Mouse (Mus musculus) macrophage (primary cell): ENCODE results near the gene Erg. TPM values are rescaled to one million over a fixed set of nuclear protein-coding genes. Genes with fewer than 3 reads are reported as not detected.

Experiments
- H3K27ac ChIP-seq: fragments of 350-480 bp; formaldehyde crosslinking; 2 replicates; pipeline ENCODE4 v1.9.0; 2021
- H3K36me3 ChIP-seq: fragments of 350-480 bp; formaldehyde crosslinking; 2 replicates; pipeline ENCODE4 v1.9.0; 2021; ENCODE audit errors: inconsistent target
- H3K4me3 ChIP-seq: fragments of 350-480 bp; formaldehyde crosslinking; 2 replicates; pipeline ENCODE4 v1.9.0; 2021; ENCODE audit errors: inconsistent target
- H3K79me2 ChIP-seq: fragments of 350-480 bp; formaldehyde crosslinking; 2 replicates; pipeline ENCODE4 v1.9.0; 2021; ENCODE audit errors: inconsistent target
- WGBS: methylation state at CpG from one replicate; pipeline ENCODE4 v1.1.7; 2026; ENCODE audit warnings: inconsistent platforms; ENCODE audit not compliant: missing documents; 5-methylcytosine and 5-hydroxymethylcytosine counted together
- polyA plus RNA-seq: library from polyadenylated mRNA; stranded (reverse); fragments of 250-400 nt; gene quantifications from 3 replicates; pipeline ENCODE4 v1.2.4, GENCODE M21; 2018; ENCODE audit warnings: inconsistent platforms

Erg gene
- polyA plus RNA-seq, 1 experiment from 2014 or later = 0.26 TPM

DNA sequence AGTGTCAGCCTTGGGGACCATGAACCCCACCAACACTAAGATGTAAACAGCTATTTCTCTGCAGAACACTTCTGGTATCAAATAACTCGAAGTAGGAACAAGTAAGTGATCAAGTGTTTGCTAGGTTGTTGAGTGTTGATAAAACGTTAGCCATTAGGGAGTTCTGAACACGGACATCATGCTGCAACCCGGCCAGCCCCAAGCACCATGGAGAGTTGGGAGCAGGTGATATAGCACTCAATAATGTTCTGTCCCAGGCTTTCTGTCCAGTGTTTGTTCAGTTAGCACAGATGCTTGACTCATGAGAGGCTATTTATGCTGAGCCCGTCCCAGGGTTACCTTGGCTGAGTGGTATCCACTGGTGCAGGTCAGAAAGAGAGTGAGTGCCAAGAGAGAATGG lies 254.2 kb downstream of the Erg start:
- 94% methylated on average over 5 of the region's 5 CpGs for WGBS
- no peak overlapping the region for H3K27ac ChIP-seq
- H3K4me3 ChIP-seq = no peak overlapping the region
- no peaks in the 10 kb centered on the region for H3K79me2 ChIP-seq
- no peaks in the 10 kb centered on the region for H3K36me3 ChIP-seq

DNA sequence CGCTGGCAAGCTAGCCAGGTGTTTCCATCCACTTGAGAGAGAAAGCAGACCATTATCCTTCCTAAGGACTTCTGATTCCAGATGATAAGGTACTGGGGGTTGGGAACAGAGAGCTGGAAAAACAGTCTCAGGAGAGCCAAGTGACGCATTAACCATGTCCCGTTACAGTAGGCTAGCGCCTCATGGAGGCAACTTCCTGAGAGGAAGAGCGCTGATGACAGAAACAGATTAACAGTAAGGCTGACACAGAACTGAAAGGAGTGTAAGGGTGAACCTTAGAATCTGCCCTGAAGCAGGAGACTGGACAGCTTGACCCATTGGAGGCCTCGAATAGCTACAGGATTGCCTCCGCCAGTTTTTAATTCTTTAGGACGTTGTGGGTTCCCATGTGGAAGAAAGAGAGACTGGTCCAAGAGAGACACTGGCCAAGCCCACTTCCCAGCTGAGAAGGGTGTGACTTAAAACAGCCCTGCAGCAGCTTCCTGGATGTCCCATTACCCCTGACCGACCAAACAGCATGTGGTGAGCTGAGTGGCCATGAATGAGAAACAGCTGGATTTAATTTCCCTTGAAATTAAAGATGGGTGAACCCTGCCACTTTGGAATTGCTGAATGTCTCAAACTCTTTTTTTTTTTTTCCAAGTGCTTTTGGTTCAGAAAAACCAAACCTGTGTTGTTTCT lies 264.3 kb downstream of the Erg start:
- H3K4me3 ChIP-seq = no peak overlapping the region
- H3K36me3 ChIP-seq = no peaks in the 10 kb centered on the region
- no peak overlapping the region for H3K27ac ChIP-seq
- WGBS = 71% methylated on average over 9 of the region's 9 CpGs
- no peaks in the 10 kb centered on the region for H3K79me2 ChIP-seq

Other genes starting within 250 kb of the Erg start
- gene Ets2, start 115.5 kb upstream of the Erg start, polyA plus RNA-seq = 9.6 to 50.9 TPM (median 13.2 TPM) in 3 replicates